Mouse (Mus musculus) CH12.LX (cell line): ENCODE measurements around the gene Kcnj2. TPM values are rescaled to one million over a fixed set of nuclear protein-coding genes. Genes with fewer than 3 reads are reported as not detected.

Experiments used
- DNase-seq: peaks from one replicate; pipeline ENCODE4 v3.0.0-alpha.2; 2013; ENCODE audit errors: extremely low read depth
- H3K27ac ChIP-seq: 2 replicates; pipeline ENCODE4 v1.5.1; 2012; ENCODE audit warnings: low read depth, mild to moderate bottlenecking, control low read depth, moderate library complexity; ENCODE audit not compliant: insufficient read depth
- H3K27me3 ChIP-seq: replicated peaks from 2 replicates; pipeline ENCODE3; 2012; ENCODE audit warnings: inconsistent platforms
- H3K36me3 ChIP-seq, 2 experiments: replicated peaks in 1 of 2; 2 replicates each; pipeline versions ENCODE3 to v1.6.1; 2012; ENCODE audit warnings: inconsistent platforms in 1 of 2, low read length in 1 of 2, mild to moderate bottlenecking in 1 of 2, mixed read lengths in 1 of 2, moderate library complexity in 1 of 2; ENCODE audit not compliant: control insufficient read depth in 1 of 2, insufficient read depth in 1 of 2
- H3K4me1 ChIP-seq, 2 experiments: 2 replicates each; pipeline ENCODE4 v1.6.1; 2012; ENCODE audit warnings: inconsistent platforms in 1 of 2, moderate library complexity in 1 of 2; ENCODE audit not compliant: insufficient read depth in 2 of 2, control insufficient read depth in 1 of 2
- H3K4me2 ChIP-seq: 2 replicates; pipeline ENCODE4 v1.6.1; 2012; ENCODE audit warnings: low read depth, mild to moderate bottlenecking, control low read depth; ENCODE audit not compliant: poor library complexity, insufficient read depth, severe bottlenecking
- H3K4me3 ChIP-seq, 3 experiments: fragments of 150-350 bp in 1 of 3; sonication (generic) in 1 of 3; replicated peaks in 1 of 3; 2 replicates each; pipeline versions ENCODE3 to v1.5.1; 2011 to 2012; ENCODE audit warnings: low read depth in 2 of 3, low read length in 2 of 3, mild to moderate bottlenecking in 2 of 3, moderate library complexity in 2 of 3, control low read depth in 1 of 3, improper control_type of control experiment in 1 of 3, inconsistent platforms in 1 of 3, mixed read lengths in 1 of 3; ENCODE audit not compliant: poor library complexity in 1 of 3
- H3K79me2 ChIP-seq: replicated peaks from 2 replicates; pipeline ENCODE4 v1.6.1; 2012; ENCODE audit warnings: mild to moderate bottlenecking, moderate library complexity; ENCODE audit not compliant: control insufficient read depth, poor library complexity, insufficient read depth, severe bottlenecking; ENCODE audit errors: extremely low read depth
- H3K9ac ChIP-seq: 2 replicates; pipeline ENCODE4 v1.6.1; 2012; ENCODE audit warnings: low read depth, mild to moderate bottlenecking, control low read depth, moderate library complexity; ENCODE audit not compliant: insufficient read depth
- H3K9me3 ChIP-seq: replicated peaks from 2 replicates; pipeline ENCODE3; 2012; ENCODE audit warnings: low read length, inconsistent platforms, mixed read lengths
- E2F4 ChIP-seq: IDR thresholded peaks from 2 replicates; pipeline ENCODE4 v1.6.1; 2011; ENCODE audit warnings: low read depth, low read length, improper control_type of control experiment; ENCODE audit not compliant: insufficient replicate concordance
- ETS1 ChIP-seq: conservative IDR thresholded peaks from 2 replicates; pipeline ENCODE4 v1.6.1; 2012; ENCODE audit warnings: low read depth, mild to moderate bottlenecking, inconsistent platforms, low read length, improper control_type of control experiment, moderate library complexity
- HCFC1 ChIP-seq: IDR thresholded peaks from 2 replicates; pipeline ENCODE4 v1.6.1; 2012; ENCODE audit warnings: low read depth, mild to moderate bottlenecking, inconsistent platforms, low read length, improper control_type of control experiment
- IRF4 ChIP-seq: IDR thresholded peaks from 2 replicates; pipeline ENCODE4 v1.6.1; 2014; ENCODE audit warnings: low read depth, mild to moderate bottlenecking, inconsistent platforms, low read length, improper control_type of control experiment
- MAZ ChIP-seq: IDR thresholded peaks from 2 replicates; pipeline ENCODE4 v1.6.1; 2012; ENCODE audit warnings: low read depth, mild to moderate bottlenecking, inconsistent platforms, low read length, improper control_type of control experiment, moderate library complexity
- MYC ChIP-seq: IDR thresholded peaks from 2 replicates; pipeline ENCODE4 v1.6.1; 2011; ENCODE audit warnings: low read depth, mild to moderate bottlenecking, improper control_type of control experiment, low read length
- PAX5 ChIP-seq: IDR thresholded peaks from 2 replicates; pipeline ENCODE4 v1.6.1; 2012; ENCODE audit warnings: low read length, inconsistent platforms, mixed read lengths
- POLR2A ChIP-seq: IDR thresholded peaks from 2 replicates; pipeline ENCODE4 v1.6.1; 2011; ENCODE audit warnings: low read depth, mild to moderate bottlenecking, improper control_type of control experiment, low read length
- RCOR1 ChIP-seq: conservative IDR thresholded peaks from 2 replicates; pipeline ENCODE4 v1.6.1; 2012; ENCODE audit warnings: low read depth, mild to moderate bottlenecking, inconsistent platforms, low read length, improper control_type of control experiment
- TCF12 ChIP-seq: IDR thresholded peaks from 2 replicates; pipeline ENCODE4 v1.6.1; 2014; ENCODE audit warnings: low read depth, mild to moderate bottlenecking, inconsistent platforms, low read length, improper control_type of control experiment
- ZC3H11A ChIP-seq: IDR thresholded peaks from 2 replicates; pipeline ENCODE4 v1.6.1; 2012; ENCODE audit warnings: low read depth, mild to moderate bottlenecking, inconsistent platforms, low read length, improper control_type of control experiment
- ZKSCAN1 ChIP-seq: IDR thresholded peaks from 2 replicates; pipeline ENCODE4 v1.6.1; 2012; ENCODE audit warnings: low read depth, inconsistent platforms, low read length, improper control_type of control experiment, borderline replicate concordance
- ZNF384 ChIP-seq: IDR thresholded peaks from 2 replicates; pipeline ENCODE4 v1.6.1; 2012; ENCODE audit warnings: low read depth, low read length, improper control_type of control experiment, inconsistent platforms
- dilution Hi-C: fragments of 300-500 bp; cut with MboI; formaldehyde crosslinking; loops from 2 replicates; pipeline ENCODE4 v1.14.3; 2020; ENCODE audit warnings: low sequenced_read_pairs; ENCODE audit not compliant: extremely low pct_unique_long_range_greater_than_20kb, extremely low pct_ligation_motif_present
- in situ Hi-C: fragments of 300-500 bp; cut with MboI; formaldehyde crosslinking; loops from 3 replicates; pipeline ENCODE4 v1.14.3; 2019; ENCODE audit warnings: low sequenced_read_pairs, low pct_ligation_motif_present, low pct_unique_long_range_greater_than_20kb, mixed read lengths
- polyA plus RNA-seq: library from polyadenylated mRNA; unstranded; fragments of >175 nt; gene quantifications from 2 replicates; pipeline ENCODE4 v1.2.1, GENCODE M21; 2012; ENCODE audit warnings: low read depth; ENCODE audit not compliant: insufficient read length
- total RNA-seq, 2 experiments: library from RNA; depleted of rRNA; stranded (reverse); fragments of 300-350 nt in 1 of 2; fragments of >200 nt in 1 of 2; gene quantifications; 2 replicates each; pipeline ENCODE4 v1.2.3; 2012 to 2014

Gene Kcnj2
- total and polyA plus RNA-seq, 3 experiments = under 0.01 to 0.11 (median 0.09) TPM

- no peaks in the 10 kb centered on the region for H3K79me2 ChIP-seq
- H3K9me3 ChIP-seq = no peaks in the 10 kb centered on the region
- H3K36me3 ChIP-seq = no peaks in the 10 kb centered on the region
- H3K4me3 ChIP-seq = no peak overlapping the region
- no peaks in the 10 kb centered on the region for H3K27me3 ChIP-seq
- 0 out of 4 replicates have a peak, but pooled peaks cover 0 to 3% of the 10 kb centered on the region in 2 experiments for H3K4me1 ChIP-seq
- no peak overlapping the region for H3K9ac ChIP-seq
- H3K4me2 ChIP-seq = no peak overlapping the region
- dilution Hi-C loops = no loop called here
- no peak for DNase-seq
- in situ Hi-C loops = loop anchor here (25.0 kb wide), 2 partner anchors 382 to 693 kb away; no protein-coding TSS in a partner anchor
- no peak overlapping the region for H3K27ac ChIP-seq
- TF ChIP-seq POLR2A (no peak), RCOR1 (no peak), ZC3H11A (no peak), MYC (no peak), PAX5 (no peak)
These were observed 10.8 kb upstream of the Kcnj2 start for GRCm38 (mm10) chr11:111054854-111055822.

- DNase-seq = no peak
- no peaks in the 10 kb centered on the region for H3K27me3 ChIP-seq
- H3K4me1 ChIP-seq = 0 out of 4 replicates have a peak, but pooled peaks cover 0 to 3% of the 10 kb centered on the region in 2 experiments
- no peaks in the 10 kb centered on the region for H3K9me3 ChIP-seq
- no peaks in the 10 kb centered on the region for H3K79me2 ChIP-seq
- H3K9ac ChIP-seq = no peak overlapping the region
- no peak for TF ChIP-seq IRF4
- no peak for TF ChIP-seq ZKSCAN1
- no peak for TF ChIP-seq POLR2A
- TF ChIP-seq E2F4 = no peak
- no peak for TF ChIP-seq MAZ
- no peak for TF ChIP-seq ZNF384
- no peak for TF ChIP-seq TCF12
- TF ChIP-seq ETS1 = no peak
- TF ChIP-seq HCFC1 = no peak
- dilution Hi-C loops = no loop called here
- H3K27ac ChIP-seq = no peak overlapping the region
- H3K4me3 ChIP-seq = no peak overlapping the region
- in situ Hi-C loops = loop anchor here (25.0 kb wide), 2 partner anchors 381 to 694 kb away; no protein-coding TSS in a partner anchor
- no peak overlapping the region for H3K4me2 ChIP-seq
- no peaks in the 10 kb centered on the region for H3K36me3 ChIP-seq
These were observed 9.9 kb upstream of the Kcnj2 start for GRCm38 (mm10) chr11:111056030-111056429.
